Mouse (Mus musculus): ENCODE measurements around the gene Map4k1. TPM values are rescaled to one million over a fixed set of nuclear protein-coding genes. Genes with fewer than 3 reads are reported as not detected.
A peak's percentile ranks its signal among the peaks of the same experiment; 100 is the strongest.
"Not testable (repeated sequence)": the region's sequence is repeated elsewhere in the genome, so short reads cannot be mapped to it uniquely, and the experiment has no call there.

Gene Map4k1
- total RNA-seq, 2 experiments from 2014 or later: 2.0 to 2.2 TPM

- intact Hi-C loops (cut with DNase I): loop anchor here (10.0 kb wide), 1 partner anchor 579 kb away; the partner anchor contains the start of gene Plekhg2
- no peak for DNase-seq
Measured at GRCm38 (mm10) chr7:28953476-28954376, 28.1 kb upstream of the Map4k1 start.

GRCm38 (mm10) chr7:28954773-28955172 is 27.1 kb upstream of the Map4k1 start:
- intact Hi-C loops (cut with DNase I): loop anchor here (5.0 to 10.0 kb wide), 2 partner anchors 142 to 580 kb away; partner anchors contain the start of gene Plekhg2
- no peak for DNase-seq

DNA sequence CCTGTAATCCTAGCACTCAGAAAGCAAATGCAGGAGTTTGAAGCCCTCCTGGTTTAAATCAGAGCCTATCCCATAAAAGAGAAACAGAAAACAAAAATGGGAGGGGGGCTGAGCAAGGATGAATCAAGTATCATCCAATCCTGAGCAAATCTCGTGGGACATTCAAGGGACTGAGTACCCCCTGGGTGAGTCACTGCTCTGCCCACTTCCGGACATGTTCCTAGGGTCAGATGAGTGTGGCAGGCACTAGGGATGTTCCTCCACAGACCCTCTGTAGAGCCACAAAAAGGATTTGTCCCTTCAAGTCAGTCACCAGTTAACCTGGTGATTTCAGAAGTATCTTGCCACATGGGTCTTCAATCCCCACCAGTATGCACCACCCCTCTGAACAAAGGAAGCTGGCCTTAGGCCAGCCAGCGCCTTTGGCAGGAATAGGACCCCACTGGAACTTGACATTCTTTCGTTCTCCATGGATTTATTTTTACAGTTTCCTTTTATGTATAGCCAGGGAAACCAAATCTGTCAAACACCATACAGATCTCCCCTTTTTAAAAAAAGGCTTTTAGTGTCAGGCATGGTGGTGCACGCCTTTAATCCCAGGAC is 26.5 kb upstream of the Map4k1 start:
- intact Hi-C loops (cut with DNase I): loop anchor here (5.0 to 10.0 kb wide), 2 partner anchors 143 to 581 kb away; partner anchors contain the start of gene Plekhg2
- DNase-seq: no peak

- intact Hi-C loops (cut with DNase I): loop anchor here (5.0 to 10.0 kb wide), 2 partner anchors 144 to 581 kb away; partner anchors contain the start of gene Plekhg2
- DNase-seq: no peak
Measured at GRCm38 (mm10) chr7:28956270-28956669, 25.6 kb upstream of the Map4k1 start.

DNA sequence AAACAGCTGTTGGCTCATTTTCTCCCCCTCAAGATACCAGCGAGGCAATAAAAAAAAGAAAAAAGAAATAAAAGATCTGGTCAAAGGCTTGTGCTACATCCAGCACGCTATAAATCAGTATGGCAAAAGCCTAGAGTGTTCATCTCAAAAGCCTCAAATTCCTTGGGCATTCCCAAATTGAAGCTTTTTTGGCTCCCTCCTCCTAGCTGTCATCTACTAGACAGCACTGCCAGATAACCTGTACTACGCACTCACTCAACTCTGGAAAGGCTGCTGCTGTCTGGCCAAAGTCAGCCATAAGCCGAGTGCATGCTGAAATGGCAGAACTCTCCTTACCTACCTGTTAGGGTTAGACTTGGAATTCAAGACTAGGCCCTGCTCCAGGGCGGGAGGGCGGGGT is 24.6 kb upstream of the Map4k1 start:
- intact Hi-C loops (cut with DNase I): loop anchor here (5.0 to 10.0 kb wide), 2 partner anchors 145 to 582 kb away; partner anchors contain the start of gene Plekhg2
- DNase-seq: no peak

GRCm38 (mm10) chr7:28957997-28958725 is 23.7 kb upstream of the Map4k1 start:
- no peak for DNase-seq

DNA sequence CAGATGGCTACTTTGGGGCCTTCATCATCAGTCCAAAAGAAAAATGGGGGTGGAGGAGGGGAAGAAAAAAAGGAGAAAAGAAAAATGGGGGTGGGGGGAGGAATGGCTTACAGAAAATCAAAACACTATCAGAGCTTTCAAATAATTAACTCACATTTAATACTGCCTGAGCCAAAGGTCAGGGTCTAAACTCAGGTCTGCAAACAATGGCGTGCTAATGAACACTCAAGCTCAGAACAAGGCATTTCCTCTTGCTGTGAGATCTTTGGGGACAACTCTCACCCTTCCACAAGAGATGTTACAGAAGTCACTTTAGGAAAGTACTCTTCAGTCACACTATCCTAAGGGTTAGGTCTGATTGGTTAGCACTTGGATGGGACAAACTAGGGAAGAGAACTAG is 23.1 kb upstream of the Map4k1 start:
- intact Hi-C loops (cut with DNase I): loop anchor here (5.0 to 10.0 kb wide), 2 partner anchors 146 to 584 kb away; partner anchors contain the start of gene Plekhg2
- no peak for DNase-seq

More at GRCm38 (mm10) chr7:28957997-28958725, 23.7 kb upstream of the Map4k1 start:
- intact Hi-C loops (cut with DNase I): loop anchor here (5.0 to 10.0 kb wide), 2 partner anchors 146 to 583 kb away; partner anchors contain the start of gene Plekhg2

- DNase-seq: no peak
- intact Hi-C loops (cut with DNase I): loop anchor here (5.0 to 10.0 kb wide), 2 partner anchors 147 to 585 kb away; partner anchors contain the start of gene Plekhg2
Measured at GRCm38 (mm10) chr7:28959505-28960045, 22.3 kb upstream of the Map4k1 start.

GRCm38 (mm10) chr7:28960354-28961046 is 21.4 kb upstream of the Map4k1 start:
- no peak for DNase-seq
- intact Hi-C loops (cut with DNase I): loop anchor here (1.0 kb wide), 1 partner anchor 17 kb away; no protein-coding TSS in a partner anchor

- intact Hi-C loops (cut with DNase I): loop anchor here (1.0 kb wide), 1 partner anchor 18 kb away; no protein-coding TSS in a partner anchor
- no peak for DNase-seq
Measured at GRCm38 (mm10) chr7:28961584-28961926, 20.3 kb upstream of the Map4k1 start.

- DNase-seq: peak; percentile 99
- intact Hi-C loops (cut with DNase I): loop anchor here (1.0 kb wide), 1 partner anchor 19 kb away; no protein-coding TSS in a partner anchor
Measured at GRCm38 (mm10) chr7:28961927-28962670, 19.8 kb upstream of the Map4k1 start, which contains the start of gene Actn4. Gene Actn4 (minus strand): TSS chr7:28962340.

DNA sequence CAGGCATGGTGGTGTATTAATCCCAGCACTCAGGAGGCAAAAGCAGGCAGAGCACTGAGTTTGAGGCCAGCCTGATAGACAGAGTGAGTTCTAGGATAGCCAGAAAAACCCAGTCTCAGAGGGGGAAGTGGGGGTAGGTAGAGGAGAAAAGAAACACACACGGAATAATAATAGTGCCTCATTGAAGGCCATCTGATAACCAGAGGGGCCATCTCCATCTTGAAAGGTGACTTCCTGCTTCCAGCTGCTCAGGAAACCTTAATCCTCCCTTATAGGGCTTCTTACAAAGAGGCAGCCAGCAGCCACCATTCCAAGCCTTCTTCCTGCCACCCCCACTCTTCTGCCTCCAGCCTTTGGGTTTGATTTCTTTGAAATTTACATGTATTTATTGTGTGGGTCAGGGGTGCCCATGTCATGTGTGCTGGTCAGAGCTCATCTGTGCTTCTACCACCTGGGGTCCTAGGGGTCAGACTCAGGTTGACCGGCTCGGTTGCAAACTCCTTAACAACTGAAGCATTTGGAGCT is 18.4 kb upstream of the Map4k1 start:
- DNase-seq: no peak
- intact Hi-C loops (cut with DNase I): no loop called here

DNA sequence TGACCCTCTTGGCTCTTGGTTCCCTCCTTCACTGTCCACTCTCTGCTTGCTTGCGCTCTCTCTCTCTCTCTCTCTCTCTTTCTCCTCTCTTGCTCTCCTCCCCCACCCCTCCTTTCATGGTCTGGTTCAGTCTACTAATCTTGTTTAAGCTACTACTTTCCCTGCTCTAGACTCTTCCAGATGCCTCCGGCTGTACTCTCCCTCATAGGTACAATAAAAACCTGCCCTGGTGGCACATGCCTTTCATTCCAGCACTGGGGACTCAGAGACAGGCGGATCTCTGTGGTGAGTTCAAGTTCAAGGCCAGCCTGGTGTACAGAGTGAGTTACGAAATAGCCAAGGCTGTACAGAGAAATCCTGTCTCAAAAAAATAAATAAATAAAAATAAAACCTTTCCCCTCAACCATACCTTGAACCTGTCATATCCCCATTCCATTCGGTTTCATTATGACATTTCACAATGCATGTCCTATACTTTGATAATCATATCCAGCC is 16.5 kb upstream of the Map4k1 start:
- no peak for DNase-seq
- intact Hi-C loops (cut with DNase I): no loop called here

- intact Hi-C loops (cut with DNase I): no loop called here
- DNase-seq: no peak
Measured at GRCm38 (mm10) chr7:28966181-28966580, 15.7 kb upstream of the Map4k1 start.

DNA sequence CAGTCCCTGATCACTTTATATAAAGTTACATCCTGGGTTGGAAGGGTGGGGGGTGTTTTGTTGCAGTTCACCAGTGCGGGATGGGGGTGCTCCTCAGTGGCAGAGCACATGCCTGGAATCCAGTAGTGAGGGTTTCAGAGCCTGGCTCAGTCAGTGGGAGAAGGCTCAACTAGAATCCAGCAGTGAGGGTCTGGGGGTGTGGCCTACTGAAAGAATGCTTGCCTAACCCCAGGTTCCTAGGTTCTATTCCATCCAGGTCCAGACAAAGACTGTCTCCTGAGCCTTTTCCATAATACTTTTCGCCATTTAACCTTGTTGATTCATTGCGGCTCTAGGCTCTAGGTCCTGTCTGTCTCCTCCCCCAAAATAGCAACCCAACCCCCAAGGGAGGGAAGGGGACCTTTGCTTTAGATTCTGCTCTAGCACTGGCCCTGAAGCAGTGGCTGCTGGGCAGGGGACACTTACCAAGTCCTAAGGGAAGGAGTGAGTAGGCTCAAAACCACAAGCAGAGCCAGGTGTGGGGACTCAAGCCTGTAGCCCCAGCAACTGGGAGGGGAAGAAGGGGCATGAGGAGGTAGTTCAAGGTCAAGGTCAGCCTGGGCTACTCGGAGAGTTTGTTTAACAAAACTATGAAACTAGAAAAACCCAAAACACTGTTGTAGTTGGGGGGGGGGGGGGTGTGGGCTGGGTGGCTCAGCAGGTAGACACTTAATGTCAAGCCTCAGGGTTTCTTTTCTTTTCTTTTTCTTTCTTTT is 14.9 kb upstream of the Map4k1 start:
- DNase-seq: no peak
- intact Hi-C loops (cut with DNase I): no loop called here

DNA sequence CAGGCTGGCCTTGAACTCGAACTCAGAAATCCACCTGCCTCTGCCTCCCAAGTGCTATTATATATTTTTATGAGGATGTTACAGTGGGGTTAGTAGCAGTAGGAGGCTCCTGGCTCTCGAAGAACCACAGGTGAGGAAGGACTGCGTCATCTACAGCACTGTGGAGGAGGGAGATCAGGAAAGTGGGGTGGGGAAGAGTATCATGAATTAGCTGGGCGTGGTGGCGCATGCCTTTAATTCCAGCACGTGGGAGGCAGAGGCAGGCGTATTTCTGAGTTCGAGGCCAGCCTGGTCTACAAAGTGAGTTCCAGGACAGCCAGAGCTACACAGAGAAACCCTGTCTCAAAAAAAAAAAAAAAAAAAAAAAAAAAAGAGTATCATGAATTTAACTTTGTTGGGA is 13.7 kb upstream of the Map4k1 start:
- intact Hi-C loops (cut with DNase I); DNase-seq: not testable (repeated sequence)

- intact Hi-C loops (cut with DNase I): no loop called here
- no peak for DNase-seq
Measured at GRCm38 (mm10) chr7:28969271-28969670, 12.6 kb upstream of the Map4k1 start.
